Comparison of ENCODE assay signal across 1 mouse cellular context in genomic region chr10:94944691-94945205, GRCm38 (mm10).
TF ChIP-seq lines count a peak whose summit lies in the region.

Plxnc1 (minus strand) TSS chr10:94944835.

TF ChIP-seq in MEL, 35 proteins besides CTCF, POLR2A, EP300 and RAD21 (continued from another document):
- 0 out of 2 replicates have a peak, but pooled peaks have one; percentile 26 for TF ChIP-seq HCFC1 (IDR thresholded peaks at IDR 0.05; ENCODE audit: low read depth, low read length)
- no peak for TF ChIP-seq USF2 (IDR thresholded peaks at IDR 0.05; ENCODE audit: borderline replicate concordance in 1 of 2, insufficient read depth in 1 of 2, low read depth in 1 of 2, low read length in 2 of 2)
- TF ChIP-seq CHD1 (IDR thresholded peaks at IDR 0.05; ENCODE audit: low read depth, low read length), result peak; percentile 87; the same call in 1 of the 2 replicates
